Comparison of ENCODE assay signal across 28 mouse cellular contexts in the genomic region with DNA sequence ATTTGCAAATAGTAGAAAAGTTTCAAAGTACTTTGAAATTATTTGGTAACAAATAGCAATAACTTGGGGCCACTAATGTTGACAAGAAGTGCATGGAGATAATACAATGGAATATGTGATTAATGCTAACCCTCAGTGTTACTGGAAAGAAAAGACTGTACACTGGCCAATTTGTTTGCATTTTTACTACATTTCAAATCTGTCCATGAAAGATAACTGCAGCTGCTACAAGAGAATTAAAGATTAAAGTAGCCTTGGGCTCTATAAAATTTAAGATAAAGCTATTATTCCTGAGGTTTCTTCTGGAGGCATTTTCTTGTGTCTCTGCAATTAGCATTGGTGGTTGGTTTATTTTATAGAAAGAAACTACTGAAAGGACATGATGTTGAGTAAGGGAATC.
"Had no signal": no experiment of that assay in that cellular context is flagged by ENCODE, and none has a peak within 500 bp of the region (broad histone marks: within the 10 kb centered on the region; RNA-seq: fewer than 3 reads in every experiment).

No protein-coding gene starts in this region.

- H3K9me3 ChIP-seq: limb, embryonic 10.5 days; limb, embryonic 12.5 days; limb, embryonic 13.5 days; limb, embryonic 15.5 days; liver, embryonic 12.5 days; liver, embryonic 13.5 days; liver, embryonic 15.5 days; lung, embryonic 15.5 days; megakaryocyte, embryonic 14.5 days; midbrain, embryonic 10.5 days; midbrain, embryonic 12.5 days; midbrain, embryonic 13.5 days; midbrain, embryonic 15.5 days; neural tube, embryonic 12.5 days had no signal

- DNase-seq: left cerebral cortex, postnatal 4 days; liver; liver, embryonic 13.5 days; liver, postnatal 0 days; lung, adult 18-20 months; lung, adult 2 months; lung, embryonic 14.5 days; lung, postnatal 10 days; lung, postnatal 14 days; lung, postnatal 36 days; lung, postnatal 4 days; midbrain, embryonic 14.5 days had no signal

- H3K36me3 ChIP-seq: limb, embryonic 10.5 days; limb, embryonic 12.5 days; limb, embryonic 13.5 days; limb, embryonic 15.5 days; liver, embryonic 12.5 days; liver, embryonic 13.5 days; liver, embryonic 15.5 days; lung, embryonic 15.5 days; midbrain, embryonic 10.5 days; midbrain, embryonic 12.5 days; midbrain, embryonic 13.5 days; midbrain, embryonic 15.5 days; neural tube, embryonic 12.5 days had no signal

- H3K27ac ChIP-seq: limb, embryonic 10.5 days; limb, embryonic 12.5 days; limb, embryonic 13.5 days; limb, embryonic 15.5 days; liver, embryonic 12.5 days; liver, embryonic 13.5 days; liver, embryonic 14.5 days; liver, embryonic 15.5 days; lung, embryonic 15.5 days; macrophage; midbrain, embryonic 10.5 days; midbrain, embryonic 12.5 days; midbrain, embryonic 13.5 days; midbrain, embryonic 15.5 days; neural tube, embryonic 12.5 days had no signal

- H3K4me1 ChIP-seq: limb, embryonic 10.5 days; limb, embryonic 12.5 days; limb, embryonic 13.5 days; limb, embryonic 15.5 days; liver, embryonic 12.5 days; liver, embryonic 13.5 days; liver, embryonic 15.5 days; lung, embryonic 15.5 days; megakaryocyte, embryonic 14.5 days; midbrain, embryonic 10.5 days; midbrain, embryonic 12.5 days; midbrain, embryonic 13.5 days; midbrain, embryonic 15.5 days; neural tube, embryonic 12.5 days had no signal

- H3K4me3 ChIP-seq: limb, embryonic 10.5 days; limb, embryonic 12.5 days; limb, embryonic 13.5 days; limb, embryonic 15.5 days; liver, embryonic 12.5 days; liver, embryonic 13.5 days; liver, embryonic 15.5 days; lung, embryonic 15.5 days; megakaryocyte, embryonic 14.5 days; midbrain, embryonic 10.5 days; midbrain, embryonic 12.5 days; midbrain, embryonic 13.5 days; midbrain, embryonic 15.5 days; myocyte; neural tube, embryonic 12.5 days had no signal

- H3K9ac ChIP-seq: limb, embryonic 12.5 days; limb, embryonic 13.5 days; limb, embryonic 15.5 days; liver, embryonic 12.5 days; liver, embryonic 13.5 days; liver, embryonic 14.5 days; liver, embryonic 15.5 days; liver, postnatal 0 days; lung, embryonic 14.5 days; lung, embryonic 15.5 days; midbrain, embryonic 12.5 days; midbrain, embryonic 13.5 days; midbrain, embryonic 15.5 days; neural tube, embryonic 12.5 days had no signal

- H3K27me3 ChIP-seq: limb, embryonic 12.5 days; limb, embryonic 13.5 days; limb, embryonic 15.5 days; liver, embryonic 12.5 days; liver, embryonic 13.5 days; liver, embryonic 15.5 days; lung, embryonic 15.5 days; megakaryocyte, embryonic 14.5 days; midbrain, embryonic 12.5 days; midbrain, embryonic 13.5 days; midbrain, embryonic 15.5 days; neural tube, embryonic 12.5 days had no signal
